Mouse (Mus musculus): ENCODE measurements around the gene Celsr1.
A peak's percentile ranks its signal among the peaks of the same experiment; 100 is the strongest.

Gene Celsr1

GRCm38 (mm10) chr15:85893871-85894270, 139.7 kb downstream of the Celsr1 start:
- DNase-seq (ENCODE audit: low read depth, low spot score), result no peak

GRCm38 (mm10) chr15:85892498-85893118, 141.0 kb downstream of the Celsr1 start:
- DNase-seq (ENCODE audit: low read depth, low spot score), result no peak

GRCm38 (mm10) chr15:85891971-85892370, 141.6 kb downstream of the Celsr1 start:
- no peak for DNase-seq (ENCODE audit: low read depth, low spot score)

- no peak for DNase-seq (ENCODE audit: low read depth, low spot score)
Observed at GRCm38 (mm10) chr15:85889235-85889634, 144.3 kb downstream of the Celsr1 start.

GRCm38 (mm10) chr15:85885606-85886005, 148.0 kb downstream of the Celsr1 start:
- no peak for DNase-seq (ENCODE audit: low read depth, low spot score)

- DNase-seq (ENCODE audit: low read depth, low spot score), result no peak
Observed at GRCm38 (mm10) chr15:85879498-85879895, 154.1 kb downstream of the Celsr1 start.

- DNase-seq (ENCODE audit: low read depth, low spot score), result peak; percentile 83
Observed at GRCm38 (mm10) chr15:85878848-85879497, 154.6 kb downstream of the Celsr1 start, which contains the start of gene Trmu. TSS of gene Trmu (plus strand) at chr15:85879312.

GRCm38 (mm10) chr15:85877336-85877735, 156.2 kb downstream of the Celsr1 start:
- DNase-seq (ENCODE audit: low read depth, low spot score), result no peak

GRCm38 (mm10) chr15:85867696-85868095, 165.9 kb downstream of the Celsr1 start:
- peak; percentile 79 for DNase-seq (ENCODE audit: low read depth, low spot score)

GRCm38 (mm10) chr15:85865913-85866312, 167.7 kb downstream of the Celsr1 start:
- DNase-seq (ENCODE audit: low read depth, low spot score), result peak; percentile 96

- peak; percentile 98 for DNase-seq (ENCODE audit: low read depth, low spot score)
Observed at GRCm38 (mm10) chr15:85859490-85860031, 174.0 kb downstream of the Celsr1 start, which contains the start of gene Gtse1. TSS of gene Gtse1 (plus strand) at chr15:85859745.

GRCm38 (mm10) chr15:85858980-85859489, 174.5 kb downstream of the Celsr1 start:
- no peak for DNase-seq (ENCODE audit: low read depth, low spot score)

- peak; percentile 65 for DNase-seq (ENCODE audit: low read depth, low spot score)
Observed at GRCm38 (mm10) chr15:85851656-85852392, 181.8 kb downstream of the Celsr1 start.

Data from ES-CJ7 (cell line).